Mouse (Mus musculus) gastrocnemius, postnatal 10 days (tissue): ENCODE data around the gene Kcmf1. TPM values are rescaled to one million over a fixed set of nuclear protein-coding genes. Genes with fewer than 3 reads are reported as not detected.
"Not testable (repeated sequence)": the region's sequence is repeated elsewhere in the genome, so short reads cannot be mapped to it uniquely, and the experiment has no call there.

ENCODE experiments used
- DNase-seq: peaks from one replicate; pipeline ENCODE4 v3.0.0; 2021; ENCODE audit warnings: mixed read lengths
- total RNA-seq, 2 experiments: library from RNA; stranded (reverse); gene quantifications; 2 replicates each; pipeline ENCODE4 v1.2.3; 2021

Kcmf1 gene
- total RNA-seq, 2 experiments from 2014 or later = 84.0 to 87.2 TPM

DNA sequence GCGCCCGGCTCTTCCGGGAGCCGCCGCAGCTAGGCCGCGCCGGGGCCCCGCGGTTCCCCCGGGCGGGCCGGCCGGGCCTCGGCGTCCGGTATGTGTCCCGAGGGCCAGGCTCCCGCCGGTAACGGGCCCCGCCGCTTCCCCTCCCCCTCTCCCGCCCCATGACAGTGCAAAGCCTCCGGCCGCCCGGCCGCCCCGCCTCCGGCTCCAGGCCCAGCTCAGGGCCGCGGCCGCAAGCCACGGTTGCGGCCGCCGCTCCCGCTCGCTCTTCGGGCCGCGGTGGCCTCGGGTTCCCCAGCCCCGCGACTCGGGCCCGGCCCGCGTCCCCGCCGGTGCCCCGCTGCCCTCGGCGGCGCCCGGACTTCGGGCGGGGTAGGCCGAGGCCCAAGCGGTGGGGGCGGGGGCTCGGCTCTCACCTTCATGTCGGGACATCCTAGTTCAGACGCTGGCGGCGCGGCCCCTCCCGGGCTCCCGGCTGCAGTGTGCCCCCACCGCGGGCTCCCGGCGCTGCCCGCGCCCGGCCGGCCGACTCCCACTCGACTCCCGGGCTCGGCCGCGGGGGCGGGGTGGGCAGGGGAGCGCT is 488 bp downstream of the Kcmf1 start:
- peak; percentile 76 for DNase-seq

DNA sequence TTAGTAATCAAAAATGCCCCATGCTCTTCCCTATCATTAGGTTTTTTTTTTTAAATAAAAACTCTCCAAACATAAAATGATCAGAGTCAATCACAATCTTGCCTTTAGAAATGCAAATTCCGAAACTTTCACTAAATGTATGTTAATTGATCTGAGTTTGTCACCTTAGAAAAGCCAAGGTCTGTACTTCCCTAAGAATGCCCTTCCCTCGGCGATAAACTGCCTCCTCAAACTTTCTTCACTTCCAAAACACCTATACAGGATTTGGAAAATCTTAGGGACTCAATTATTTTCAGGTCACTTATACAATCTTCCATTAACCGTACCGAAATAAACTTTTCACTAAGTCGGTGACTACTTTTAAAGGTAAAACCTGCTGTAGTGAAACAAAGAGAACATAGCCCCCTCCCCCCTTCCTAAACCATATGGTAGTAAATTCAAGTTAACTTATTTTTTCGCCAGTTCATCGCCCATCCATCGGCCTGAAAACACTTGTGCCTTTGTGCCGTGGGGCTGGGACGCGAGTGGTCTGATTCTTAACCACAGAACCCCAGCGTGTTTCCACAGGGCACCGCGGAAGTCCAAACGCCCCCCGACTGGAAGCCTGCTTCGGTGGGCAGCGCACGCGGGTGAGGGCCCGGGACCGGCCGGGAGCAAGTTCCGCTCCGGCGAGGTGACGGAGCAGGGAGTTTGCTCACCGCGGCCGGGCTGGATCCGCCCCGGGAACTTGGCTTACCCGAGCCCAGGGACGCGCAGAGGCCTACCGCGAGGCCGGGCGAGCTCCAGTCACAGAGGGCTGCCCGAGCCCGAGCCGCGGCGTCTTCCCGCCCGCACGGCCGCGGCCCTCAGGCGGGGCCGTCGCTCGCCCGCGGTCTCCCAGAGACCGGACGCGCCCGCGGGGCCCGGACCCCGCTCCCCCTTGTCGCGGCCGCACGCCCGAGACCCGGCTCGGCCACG is 1.3 kb downstream of the Kcmf1 start:
- peak; percentile 70 for DNase-seq

DNA sequence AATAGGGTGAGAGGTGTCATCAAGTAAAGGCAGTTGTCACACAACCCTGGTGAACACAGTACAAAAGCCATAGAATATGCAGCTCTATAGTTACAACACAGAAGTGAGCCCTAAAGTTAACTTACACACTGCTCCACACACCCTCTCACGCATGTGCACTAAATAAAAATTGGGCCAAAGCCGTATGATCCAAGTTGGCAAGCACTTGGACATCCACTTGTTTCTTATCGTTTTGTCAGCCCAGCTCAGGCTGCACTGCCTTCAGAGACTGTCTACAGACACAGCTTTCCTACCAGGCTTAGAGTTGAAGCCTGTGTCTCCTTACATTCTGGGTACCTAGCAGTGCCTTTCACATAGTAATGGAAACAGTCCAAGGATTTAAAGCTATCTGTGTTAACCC is 4.8 kb downstream of the Kcmf1 start:
- no peak for DNase-seq

DNA sequence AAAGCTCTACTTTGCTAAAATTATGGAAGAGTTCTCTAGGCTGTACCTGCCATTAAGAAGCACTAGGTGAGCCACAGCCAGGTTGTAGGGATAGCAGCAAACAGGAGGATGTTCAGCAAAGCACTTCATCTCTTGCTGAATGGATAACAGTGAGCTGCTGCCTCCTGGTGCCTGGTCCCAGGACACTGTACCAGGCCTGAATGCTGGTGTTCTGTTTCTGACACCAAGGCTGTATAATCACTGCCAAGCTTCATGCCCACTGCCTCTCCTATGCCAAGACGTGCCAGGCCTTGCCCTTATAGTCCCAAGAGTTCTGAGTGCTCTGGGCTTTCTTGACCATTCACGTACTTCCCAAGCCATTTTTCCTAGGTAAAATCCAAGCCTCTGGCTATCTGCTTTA is 8.5 kb downstream of the Kcmf1 start:
- no peak for DNase-seq

DNA sequence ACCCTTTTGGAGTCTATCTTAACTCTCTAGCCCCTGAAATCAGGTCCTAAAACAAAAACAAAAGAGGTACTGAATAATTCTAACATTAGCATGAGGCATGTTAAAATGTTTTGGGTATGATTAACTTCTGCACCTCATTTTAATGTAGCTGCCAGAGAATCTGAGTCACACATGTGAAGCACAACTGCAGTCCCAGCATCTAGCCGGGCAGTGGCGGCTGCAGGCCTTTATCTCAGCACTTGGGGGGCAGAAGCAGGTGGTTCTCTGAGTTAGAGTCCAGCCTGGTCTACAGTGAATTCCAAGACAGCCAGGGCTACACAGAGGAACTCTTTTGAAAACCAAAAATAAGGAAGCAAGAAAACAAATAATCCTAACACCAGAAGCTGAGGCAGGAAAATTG is 11.1 kb downstream of the Kcmf1 start:
- DNase-seq = no peak

DNA sequence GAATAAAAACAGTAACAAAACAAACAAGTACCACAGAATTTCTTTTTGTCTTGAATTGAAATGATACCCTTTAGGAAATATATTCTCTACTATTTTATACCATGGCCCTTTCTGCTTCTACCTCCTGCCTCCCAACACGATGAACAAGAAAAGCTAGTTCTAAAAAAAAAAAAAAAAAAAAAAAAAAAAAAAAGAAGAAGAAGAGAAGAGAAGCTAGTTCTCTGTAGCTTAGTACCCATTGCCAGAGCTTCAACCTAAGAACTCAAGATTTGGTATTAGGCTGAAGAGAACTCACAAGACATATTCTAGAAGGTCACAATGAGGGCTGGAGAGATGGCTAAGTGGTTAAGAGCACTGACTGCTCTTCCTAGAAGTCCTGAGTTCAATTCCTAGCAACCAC is 14.5 kb downstream of the Kcmf1 start:
- DNase-seq = no peak

DNA sequence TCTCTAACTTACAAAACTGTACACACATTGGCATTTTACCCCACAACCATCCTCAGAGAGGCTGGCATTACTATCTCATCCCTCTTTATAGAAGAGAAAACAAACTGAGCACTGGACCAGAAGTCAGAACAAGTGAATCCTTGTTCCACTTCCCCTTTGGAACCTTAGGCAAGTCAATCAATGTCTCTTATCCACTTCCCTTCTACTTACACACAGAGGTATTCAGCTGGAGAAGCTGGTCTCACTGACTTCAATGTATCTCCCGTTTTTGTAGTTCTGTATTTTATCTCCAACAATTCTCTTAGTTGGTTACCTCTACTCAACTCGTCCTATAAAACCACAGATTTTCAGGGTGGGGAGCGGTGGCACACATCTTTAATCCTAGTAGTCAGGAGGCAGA is 15.0 kb downstream of the Kcmf1 start:
- DNase-seq = no peak

DNA sequence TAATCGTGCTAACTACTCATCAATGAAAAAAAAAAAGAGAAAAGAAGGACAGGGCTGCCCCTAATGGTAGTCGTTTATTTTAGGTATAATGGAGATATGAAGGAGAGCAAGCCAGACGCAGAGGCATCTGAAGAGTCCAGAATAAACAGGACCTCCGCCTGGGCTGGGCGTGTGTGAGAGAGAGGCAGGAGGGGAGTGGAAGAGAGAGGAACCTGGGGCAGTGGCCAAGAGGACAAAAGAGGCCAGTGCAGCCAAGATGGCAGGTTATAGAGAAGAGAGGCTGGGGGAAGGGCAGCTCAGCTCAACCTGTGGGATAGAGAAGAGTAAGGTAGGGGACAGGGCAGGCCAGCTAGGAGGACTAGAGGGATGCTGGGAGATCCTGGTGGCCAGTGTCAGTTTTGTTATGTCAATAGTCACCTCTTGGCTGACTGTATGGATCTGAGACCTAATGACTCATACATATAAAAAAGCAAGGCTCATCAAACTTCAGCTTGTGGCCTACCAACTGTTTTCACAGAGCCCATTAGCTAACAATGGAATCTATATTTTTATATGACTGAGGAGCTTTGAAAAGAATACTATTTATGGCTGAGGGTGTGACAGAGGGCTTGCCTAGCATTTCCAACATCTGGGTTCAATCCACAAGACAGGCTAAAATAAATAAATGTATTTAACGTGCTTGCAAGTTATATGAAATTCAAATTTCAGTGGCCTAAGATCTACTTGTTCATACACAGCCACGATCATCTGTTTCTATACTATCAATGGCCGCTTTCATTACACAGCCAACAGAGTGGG is 16.9 kb downstream of the Kcmf1 start:
- DNase-seq = no peak

DNA sequence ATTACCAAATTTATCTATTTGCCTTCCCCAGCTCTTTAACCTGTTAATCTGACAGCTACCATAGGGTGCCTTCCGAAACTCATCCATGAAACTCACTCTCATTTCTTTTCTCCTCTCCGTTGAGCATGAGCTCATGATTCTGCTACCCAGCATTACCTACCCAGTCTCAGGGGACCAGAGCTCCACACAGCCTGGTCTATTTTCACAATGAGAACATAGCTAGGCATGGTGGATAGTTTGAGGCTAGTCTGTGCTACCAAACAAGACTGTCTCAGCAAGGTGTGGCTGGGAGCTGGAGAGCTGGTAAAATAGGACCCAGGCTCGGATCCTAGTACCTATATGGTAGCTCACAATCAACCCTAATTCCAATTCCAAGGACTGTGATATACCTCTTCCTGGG is 17.6 kb downstream of the Kcmf1 start:
- DNase-seq = no peak

DNA sequence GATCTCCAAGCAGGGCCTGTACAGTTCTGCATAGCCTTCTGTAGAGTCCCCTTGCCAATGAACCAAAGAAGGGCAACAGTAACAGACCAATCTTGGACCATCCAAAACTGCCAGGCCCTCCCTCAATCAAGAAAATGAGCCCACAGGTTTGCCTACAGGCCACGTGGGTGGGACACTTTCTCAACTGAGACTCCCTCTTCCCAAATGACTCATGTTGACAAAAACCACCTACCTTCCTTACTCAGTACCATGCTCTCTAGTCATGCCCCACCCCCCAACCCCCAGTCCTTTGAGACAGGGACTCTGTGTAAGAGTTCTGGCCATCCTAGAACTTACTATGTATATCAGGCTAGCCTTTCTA is 18.2 kb downstream of the Kcmf1 start:
- no peak for DNase-seq

DNA sequence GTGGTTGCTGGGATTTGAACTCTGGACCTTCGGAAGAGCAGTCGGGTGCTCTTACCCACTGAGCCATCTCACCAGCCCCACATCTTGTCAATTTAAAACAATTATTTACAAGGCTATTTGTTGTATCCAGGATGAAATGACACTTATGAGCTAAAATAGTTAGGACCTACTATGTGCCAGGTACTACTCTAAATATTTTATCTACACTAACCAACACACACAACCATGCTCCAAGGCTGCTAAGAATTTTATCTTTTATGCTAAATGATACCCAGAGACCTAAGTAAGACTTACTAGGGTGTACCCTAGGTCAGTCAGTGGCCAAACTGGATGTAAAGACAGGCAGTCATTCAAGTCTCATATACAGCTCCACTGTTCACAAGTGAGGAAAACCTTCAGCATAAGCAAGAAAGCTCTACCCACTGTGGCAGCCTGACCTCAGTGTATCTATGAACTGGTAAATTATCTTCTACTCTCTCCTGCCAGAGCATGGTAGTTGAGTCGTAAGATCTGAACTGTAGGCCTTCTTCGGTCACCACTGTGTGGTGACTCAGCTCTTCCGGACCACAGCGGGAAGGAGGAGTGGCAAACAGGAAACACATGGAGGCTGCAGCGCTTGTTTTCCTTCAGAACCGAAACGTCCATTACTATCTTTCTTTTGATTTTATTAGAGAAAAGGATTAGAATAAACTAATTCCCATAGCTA is 18.7 kb downstream of the Kcmf1 start:
- no peak for DNase-seq

DNA sequence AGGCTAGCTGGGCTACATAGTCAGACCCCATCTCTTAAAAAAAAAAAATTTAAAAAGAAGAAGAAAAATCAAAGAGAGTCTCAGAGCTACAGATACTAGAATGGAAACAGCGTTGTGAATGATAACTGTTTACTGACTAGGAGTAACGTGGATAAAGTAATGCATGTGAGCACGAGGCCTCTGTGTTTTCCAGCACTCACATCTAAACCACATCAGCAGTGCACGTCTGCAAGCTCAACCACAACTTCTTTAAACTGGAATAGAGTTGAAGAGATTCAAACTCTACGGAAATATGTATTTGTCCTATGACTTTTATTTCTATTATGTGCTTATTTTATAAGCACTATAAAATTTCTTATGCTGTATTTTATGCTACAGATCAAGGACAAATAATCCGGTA is 23.1 kb downstream of the Kcmf1 start:
- DNase-seq = no peak

DNA sequence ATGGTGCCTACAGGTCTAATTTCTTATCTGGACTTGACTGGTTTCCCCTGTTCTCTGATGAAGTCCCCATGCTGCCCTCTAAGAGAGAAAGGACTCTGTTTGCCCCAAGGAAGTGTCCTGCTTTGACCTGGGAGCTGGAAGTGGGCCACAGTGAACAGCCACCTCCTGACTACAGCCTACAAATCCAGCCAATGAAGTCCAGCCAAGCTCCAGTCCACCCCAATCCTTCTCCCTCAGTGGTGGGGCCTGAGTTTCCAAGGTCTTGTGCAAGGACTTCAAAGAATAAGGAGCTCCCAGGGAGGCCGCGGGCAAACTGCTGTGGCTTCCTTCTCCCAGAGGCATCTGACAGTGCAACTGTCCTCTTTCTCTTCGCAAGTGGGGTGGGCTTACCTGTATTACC is 26.4 kb downstream of the Kcmf1 start:
- peak; percentile 44 for DNase-seq

DNA sequence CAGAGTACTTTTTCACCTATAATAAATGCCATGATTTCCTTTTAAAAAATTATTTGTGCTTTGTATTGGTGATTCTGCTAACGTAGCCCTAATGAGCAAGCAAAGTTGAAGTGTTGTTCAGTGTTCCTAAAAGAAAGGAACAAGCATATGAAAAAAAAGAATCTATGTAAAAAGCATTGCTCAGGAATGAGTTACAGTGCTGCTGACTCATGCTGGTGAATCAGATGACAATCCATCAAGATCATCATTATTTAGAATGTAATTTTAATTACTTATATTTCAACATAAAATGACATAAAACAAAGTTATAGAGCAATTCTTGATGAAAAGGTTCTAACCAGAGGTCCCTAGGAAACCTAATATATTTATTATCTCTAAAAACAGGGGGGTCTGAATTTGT is 27.5 kb downstream of the Kcmf1 start:
- no peak for DNase-seq

DNA sequence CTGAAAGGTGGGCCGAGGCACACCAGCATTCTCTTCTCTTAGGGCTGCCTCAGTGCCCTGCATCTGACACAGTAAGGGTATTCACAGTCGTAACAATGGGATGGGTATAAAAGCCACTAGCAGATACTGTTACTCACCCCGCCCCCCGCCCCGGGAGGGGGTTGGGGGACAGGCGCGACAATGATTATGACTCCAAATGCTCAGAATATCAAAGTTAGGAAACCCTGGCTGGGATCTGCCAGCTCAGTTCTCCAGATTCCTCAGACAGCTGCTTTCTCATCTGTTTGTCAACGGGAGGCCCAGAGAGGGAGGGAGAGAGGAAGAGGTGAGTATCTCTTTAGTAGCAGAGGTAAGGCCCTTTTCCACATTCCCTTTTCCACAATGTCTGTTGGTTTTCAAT is 30.2 kb downstream of the Kcmf1 start:
- DNase-seq = no peak

DNA sequence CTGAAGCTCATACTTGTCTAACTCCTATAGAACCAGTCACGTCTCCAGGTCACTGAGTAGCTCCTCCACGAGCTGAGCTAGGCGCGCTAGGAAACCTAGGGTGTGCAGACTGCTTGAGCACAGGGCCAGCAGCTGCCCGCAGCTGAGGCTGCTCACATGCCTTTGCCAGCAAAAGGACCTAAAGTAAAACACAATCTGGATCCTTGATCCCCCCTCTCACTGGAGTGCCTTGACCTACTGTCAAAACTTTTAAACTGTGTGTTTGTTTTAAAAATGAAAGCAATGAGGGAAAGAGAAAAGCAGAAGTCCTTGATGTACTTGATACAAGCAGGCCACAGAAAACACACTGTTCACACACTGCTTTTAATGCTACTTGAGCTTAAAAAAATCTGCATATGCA is 31.1 kb downstream of the Kcmf1 start:
- no peak for DNase-seq

DNA sequence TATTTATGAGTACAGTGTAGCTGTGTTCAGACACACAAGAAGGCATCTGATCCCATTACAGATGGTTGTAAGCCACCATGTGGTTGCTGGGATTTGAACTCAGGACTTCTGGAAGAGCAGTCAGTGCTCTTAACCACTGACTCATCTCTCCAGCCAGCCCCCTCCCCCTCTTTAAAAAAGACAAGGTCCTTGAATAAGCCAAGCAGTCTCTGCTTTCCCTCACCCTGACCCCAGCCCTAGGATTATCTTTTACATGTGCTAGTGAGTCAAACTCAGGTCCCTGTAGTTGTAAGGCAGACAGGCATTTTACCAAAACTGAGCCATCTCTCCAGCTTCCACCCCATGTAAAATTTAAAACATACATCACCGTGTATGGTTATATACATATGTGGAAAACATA is 32.0 kb downstream of the Kcmf1 start:
- no peak for DNase-seq

DNA sequence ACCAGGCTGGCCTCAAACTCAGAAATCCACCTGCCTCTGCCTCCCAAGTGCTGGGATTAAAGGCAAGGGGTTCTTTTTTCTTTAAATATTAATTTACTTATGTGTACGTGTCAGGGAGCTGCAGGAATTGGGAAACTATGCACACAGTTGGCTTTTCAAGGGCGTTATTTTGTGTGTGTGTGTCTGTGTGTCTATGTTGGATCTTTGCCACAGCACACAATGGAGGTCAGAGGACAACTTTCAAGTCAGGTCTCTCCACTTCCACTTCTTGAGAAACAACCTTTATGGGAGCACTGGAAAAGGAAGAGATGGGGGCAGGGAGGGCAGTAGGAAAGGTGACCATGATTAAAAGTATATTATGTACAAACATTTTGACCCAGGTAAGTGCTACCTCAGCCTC is 33.5 kb downstream of the Kcmf1 start:
- no peak for DNase-seq

DNA sequence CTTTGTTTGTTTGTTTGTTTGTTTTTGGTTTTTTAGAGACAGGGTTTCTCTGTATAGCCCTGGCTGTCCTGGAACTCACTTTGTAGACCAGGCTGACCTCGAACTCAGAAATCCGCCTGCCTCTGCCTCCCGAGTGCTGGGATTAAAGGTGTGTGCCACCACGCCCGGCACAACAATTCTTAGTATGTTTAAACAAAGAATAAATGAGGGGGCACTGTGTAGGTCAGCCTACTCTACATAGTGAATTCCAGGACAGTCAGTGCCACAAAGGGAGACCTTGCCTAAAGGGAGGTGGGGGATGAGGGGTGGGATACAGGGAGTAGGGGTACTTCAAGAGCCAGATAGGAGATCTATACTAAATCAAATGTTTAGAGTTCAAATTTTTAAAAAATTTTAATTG is 37.1 kb downstream of the Kcmf1 start:
- not testable (repeated sequence) for DNase-seq

DNA sequence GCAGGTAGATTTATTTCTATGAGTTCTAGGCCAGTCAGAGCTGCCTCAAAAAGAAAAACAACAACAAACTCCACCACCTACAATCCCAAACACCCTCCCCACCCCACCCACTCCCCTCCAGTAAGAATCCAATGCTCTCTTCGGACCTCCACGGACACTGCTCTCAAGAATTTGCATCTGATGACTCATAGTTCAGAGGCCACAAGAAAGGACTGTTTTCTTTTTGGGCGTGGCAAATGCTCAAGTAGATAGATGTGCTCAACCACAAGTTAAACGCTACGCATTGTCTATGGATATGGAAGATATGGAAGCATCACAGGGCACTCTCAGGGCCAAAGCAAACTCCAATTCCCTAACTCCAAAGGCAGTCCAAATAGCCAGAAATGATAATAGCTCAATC is 45.5 kb downstream of the Kcmf1 start:
- no peak for DNase-seq

DNA sequence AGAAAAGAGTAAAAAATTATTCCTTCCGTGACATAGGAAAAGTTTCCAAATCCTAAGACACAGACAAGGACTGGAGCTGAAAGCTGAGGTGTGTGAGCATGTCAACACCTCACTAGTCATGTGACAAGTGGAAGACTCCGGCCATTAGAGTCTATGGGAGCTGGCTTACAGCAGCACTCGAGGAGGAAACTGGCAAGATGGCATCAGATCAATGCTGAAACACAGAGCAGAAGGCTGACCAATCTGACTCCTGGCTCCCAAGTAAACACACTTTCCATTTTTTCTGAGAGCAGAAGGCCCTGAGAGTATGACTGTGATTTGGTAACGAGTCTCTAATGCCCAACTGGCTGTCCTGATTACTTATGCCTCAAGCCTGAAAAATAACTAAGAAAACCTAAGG is 47.6 kb downstream of the Kcmf1 start:
- DNase-seq = no peak

DNA sequence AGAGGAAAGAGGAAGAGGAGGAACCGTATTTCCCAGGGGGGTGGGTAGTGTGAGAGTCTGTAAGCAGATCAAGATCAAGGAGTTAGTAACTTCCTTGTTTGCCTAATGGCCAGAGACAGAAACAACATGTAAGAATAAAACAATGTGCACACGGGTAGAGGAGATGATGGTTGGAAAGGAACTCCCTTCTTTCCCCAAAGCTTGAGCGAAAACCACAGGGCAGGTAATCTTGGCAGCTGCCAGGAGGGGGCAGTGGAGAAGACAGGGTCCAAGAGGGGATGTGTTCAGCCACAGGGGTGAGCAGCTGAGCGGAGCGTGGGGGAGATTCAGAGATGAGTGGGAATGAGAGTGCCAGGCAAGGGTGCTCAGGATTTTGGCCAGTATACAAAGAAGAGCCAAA is 48.1 kb downstream of the Kcmf1 start:
- DNase-seq = no peak
